Mouse (Mus musculus) midbrain, embryonic 14.5 days (tissue): ENCODE results near the gene Mrpl48. TPM values are rescaled to one million over a fixed set of nuclear protein-coding genes. Genes with fewer than 3 reads are reported as not detected.

Experiments
- ATAC-seq: fragments of 200-750 bp; cut with Nextera tagmentation; 2 replicates; pipeline ENCODE4 v1.8.0; 2017; ENCODE audit warnings: moderate number of reproducible peaks, moderate library complexity; ENCODE audit not compliant: low FRiP score, low TSS enrichment
- DNase-seq: peaks from one replicate; pipeline ENCODE4 v3.0.0-alpha.2; 2015
- H3K27ac ChIP-seq: fragments of 300-500 bp; sonication (generic); replicated peaks from 2 replicates; pipeline ENCODE4 v1.5.1; 2014; ENCODE audit warnings: mild to moderate bottlenecking, low read depth, low read length, moderate library complexity
- H3K27me3 ChIP-seq: fragments of 300-500 bp; sonication (generic); 2 replicates; pipeline ENCODE4 v1.6.1; 2014; ENCODE audit warnings: low read length, control low read depth, mixed read lengths; ENCODE audit not compliant: control insufficient read depth, insufficient read depth
- H3K36me3 ChIP-seq: fragments of 300-500 bp; sonication (generic); 2 replicates; pipeline ENCODE4 v1.6.1; 2014; ENCODE audit warnings: low read length, control low read depth; ENCODE audit not compliant: control insufficient read depth, insufficient read depth
- H3K4me1 ChIP-seq: fragments of 300-500 bp; sonication (generic); 2 replicates; pipeline ENCODE4 v1.6.1; 2014; ENCODE audit warnings: mild to moderate bottlenecking, antibody characterized with exemption, low read length, control low read depth; ENCODE audit not compliant: control insufficient read depth, insufficient read depth
- H3K4me2 ChIP-seq: fragments of 300-500 bp; sonication (generic); 2 replicates; pipeline ENCODE4 v1.6.1; 2014; ENCODE audit warnings: mild to moderate bottlenecking, low read length, moderate library complexity
- H3K4me3 ChIP-seq: fragments of 300-500 bp; sonication (generic); replicated peaks from 2 replicates; pipeline ENCODE4 v1.5.1; 2014; ENCODE audit warnings: low read depth, low read length
- H3K9ac ChIP-seq: fragments of 300-500 bp; sonication (generic); replicated peaks from 2 replicates; pipeline ENCODE4 v1.6.1; 2014; ENCODE audit warnings: mild to moderate bottlenecking, low read length, moderate library complexity
- H3K9me3 ChIP-seq: fragments of 300-500 bp; sonication (generic); 2 replicates; pipeline ENCODE4 v1.6.1; 2016; ENCODE audit warnings: low read length, control low read depth, mixed read lengths; ENCODE audit not compliant: control insufficient read depth
- WGBS: fragments of 180-500 bp; shearing (Covaris S2); extraction: QIAGEN DNeasy Blood & Tissue Kit; methylation state at CpG from one replicate; pipeline ENCODE4 v1.1.7; 2014; 5-methylcytosine and 5-hydroxymethylcytosine counted together
- polyA plus RNA-seq: library from polyadenylated mRNA; unstranded; fragments of >200 nt; fragmentation: Nextera tagmentation; extraction: Ambion mirVana; gene quantifications from 2 replicates; pipeline ENCODE4 v1.2.1, GENCODE M21; 2014

The Mrpl48 gene
- polyA plus RNA-seq, 1 experiment from 2014 or later = 91.3 TPM

GRCm38 (mm10) chr7:100501027-100501843 lies 106.9 kb downstream of the Mrpl48 start:
- no peak overlapping the region for H3K4me2 ChIP-seq
- H3K9me3 ChIP-seq = no peaks in the 10 kb centered on the region
- WGBS = 78% methylated on average over 6 of the region's 6 CpGs
- no peaks in the 10 kb centered on the region for H3K27me3 ChIP-seq
- H3K9ac ChIP-seq = no peak overlapping the region
- ATAC-seq = no peak
- no peak for DNase-seq
- H3K36me3 ChIP-seq = no peaks in the 10 kb centered on the region
- H3K4me3 ChIP-seq = no peak overlapping the region
- H3K4me1 ChIP-seq = no peaks in the 10 kb centered on the region
- no peak overlapping the region for H3K27ac ChIP-seq

GRCm38 (mm10) chr7:100500276-100500977 lies 107.7 kb downstream of the Mrpl48 start:
- H3K36me3 ChIP-seq = no peaks in the 10 kb centered on the region
- H3K9ac ChIP-seq = no peak overlapping the region
- WGBS = 73% methylated on average over 16 of the region's 16 CpGs
- H3K27ac ChIP-seq = no peak overlapping the region
- peaks cover 7% of the 10 kb centered on the region for H3K4me1 ChIP-seq
- H3K27me3 ChIP-seq = no peaks in the 10 kb centered on the region
- no peak overlapping the region for H3K4me3 ChIP-seq
- no peak overlapping the region for H3K4me2 ChIP-seq
- DNase-seq (no peak), ATAC-seq (no peak)
- no peaks in the 10 kb centered on the region for H3K9me3 ChIP-seq

GRCm38 (mm10) chr7:100499465-100499864 lies 108.6 kb downstream of the Mrpl48 start:
- Histone ChIP-seq H3K36me3 (no peaks in the 10 kb centered on the region), H3K4me2 (no peak overlapping the region), H3K27me3 (no peaks in the 10 kb centered on the region), H3K9ac (no peak overlapping the region), H3K9me3 (no peaks in the 10 kb centered on the region), H3K27ac (no peak overlapping the region), H3K4me3 (no peak overlapping the region), H3K4me1 (peaks cover 12% of the 10 kb centered on the region)
- no peak for ATAC-seq
- no peak for DNase-seq

GRCm38 (mm10) chr7:100497982-100498381 lies 110.1 kb downstream of the Mrpl48 start:
- Histone ChIP-seq H3K4me1 (peaks cover 14% of the 10 kb centered on the region), H3K9me3 (no peaks in the 10 kb centered on the region), H3K4me3 (no peak overlapping the region), H3K27me3 (no peaks in the 10 kb centered on the region), H3K27ac (no peak overlapping the region), H3K4me2 (no peak overlapping the region), H3K36me3 (no peaks in the 10 kb centered on the region), H3K9ac (no peak overlapping the region)
- 95% methylated on average over 13 of the region's 13 CpGs for WGBS
- DNase-seq (no peak), ATAC-seq (no peak)

GRCm38 (mm10) chr7:100497402-100497801 lies 110.7 kb downstream of the Mrpl48 start:
- Histone ChIP-seq H3K27me3 (no peaks in the 10 kb centered on the region; the same call in 1 of the 2 replicates), H3K4me1 (peaks cover 17% of the 10 kb centered on the region), H3K4me2 (no peak overlapping the region), H3K9ac (no peak overlapping the region), H3K9me3 (no peaks in the 10 kb centered on the region), H3K27ac (no peak overlapping the region), H3K36me3 (no peaks in the 10 kb centered on the region), H3K4me3 (no peak overlapping the region)
- DNase-seq (no peak), ATAC-seq (no peak)
- WGBS = 80% methylated on average over 4 of the region's 4 CpGs

- Histone ChIP-seq H3K4me2 (no peak overlapping the region), H3K4me3 (no peak overlapping the region), H3K27ac (no peak overlapping the region), H3K9ac (no peak overlapping the region), H3K27me3 (no peaks in the 10 kb centered on the region; the same call in 1 of the 2 replicates), H3K9me3 (no peaks in the 10 kb centered on the region), H3K36me3 (no peaks in the 10 kb centered on the region), H3K4me1 (peaks cover 17% of the 10 kb centered on the region)
- 98% methylated on average over 9 of the region's 9 CpGs for whole genome bisulfite sequencing
- DNase-seq (no peak), ATAC-seq (no peak)
Measured at GRCm38 (mm10) chr7:100496791-100497190, 111.3 kb downstream of the Mrpl48 start.

GRCm38 (mm10) chr7:100496371-100496770 lies 111.7 kb downstream of the Mrpl48 start:
- no peak for ATAC-seq
- Histone ChIP-seq H3K27ac (peak overlapping the region; percentile 72), H3K27me3 (no peaks in the 10 kb centered on the region; the same call in 1 of the 2 replicates)

More at GRCm38 (mm10) chr7:100496371-100496770, 111.7 kb downstream of the Mrpl48 start:
- H3K4me2 ChIP-seq = peak overlapping the region; percentile 23; the same call in 1 of the 2 replicates
- no peak overlapping the region for H3K9ac ChIP-seq
- H3K4me3 ChIP-seq = no peak overlapping the region
- no peaks in the 10 kb centered on the region for H3K36me3 ChIP-seq
- peaks cover 17% of the 10 kb centered on the region for H3K4me1 ChIP-seq
- H3K9me3 ChIP-seq = no peaks in the 10 kb centered on the region
- 86% methylated on average over 6 of the region's 6 CpGs for WGBS
- DNase-seq = no peak
